Mouse (Mus musculus): ENCODE measurements at regions not wholly inside any gene's neighbourhood (a gene's known extent, or its start where the extent isn't known, plus 50 kb on each side); places are given as distances from the start of the nearest gene placed in this dataset.

GRCm38 (mm10) chr16:74509489-74509888 lies 97.9 kb upstream of the Robo2 start:
- TF ChIP-seq CTCF (IDR thresholded peaks at IDR 0.05) (no peak), EP300 (IDR thresholded peaks at IDR 0.05) (no peak)
